ENCODE assay signal across 19 mouse cellular contexts in genomic region chr6:106565316-106565715, GRCm38 (mm10).
DNase-seq lines count a peak whose midpoint lies in the region; ATAC-seq and TF ChIP-seq lines count a peak whose summit lies in the region.
"Had no signal": no experiment of that assay in that cellular context is flagged by ENCODE, and none has a peak within 500 bp of the region (broad histone marks: within the 10 kb centered on the region; RNA-seq: fewer than 3 reads in every experiment).

No protein-coding gene starts in this region.

- WGBS in hindbrain, embryonic 13.5 days: 77% methylated on average over 7 of the region's 7 CpGs
- WGBS in hindbrain, postnatal 0 days: 75% methylated on average over 7 of the region's 7 CpGs

- no peak for ATAC-seq in hindbrain, embryonic 13.5 days (ENCODE audit: low FRiP score)
- ATAC-seq in hindbrain, postnatal 0 days: no peak
- ATAC-seq: activated CD4-positive, CD25-positive, alpha-beta regulatory T cell, adult 4 months; intestine, embryonic 16.5 days had no signal

- no peaks in the 10 kb centered on the region for H3K27me3 ChIP-seq in hindbrain, embryonic 13.5 days
- no peaks in the 10 kb centered on the region for H3K27me3 ChIP-seq in hindbrain, postnatal 0 days (ENCODE audit: insufficient read depth, low read length)
- H3K27me3 ChIP-seq: limb, embryonic 13.5 days had no signal

- peaks cover 14% of the 10 kb centered on the region for H3K4me1 ChIP-seq in hindbrain, embryonic 13.5 days (replicated peaks)
- H3K4me1 ChIP-seq in hindbrain, postnatal 0 days (ENCODE audit: insufficient read depth, low read length): no peaks in the 10 kb centered on the region
- H3K4me1 ChIP-seq: embryonic facial prominence, embryonic 10.5 days; limb, embryonic 13.5 days had no signal

- no peak overlapping the region for H3K9ac ChIP-seq in hindbrain, embryonic 13.5 days
- H3K9ac ChIP-seq in hindbrain, postnatal 0 days (replicated peaks; ENCODE audit: low read length): no peak overlapping the region
- H3K9ac ChIP-seq: limb, embryonic 13.5 days; liver, embryonic 14.5 days had no signal

- no peak for DNase-seq in hindbrain, postnatal 0 days (ENCODE audit: low spot score)
- peak; percentile 44 for DNase-seq in gastrocnemius, adult 2 months
- DNase-seq in gastrocnemius, postnatal 36 days: peak; percentile 5 to 16
- DNase-seq in lung, postnatal 25 days (ENCODE audit: low spot score): peak; percentile 5
- no peak for DNase-seq in ovary, postnatal 36 days (ENCODE audit: low spot score)
- DNase-seq in adrenal gland, adult 18-20 months (ENCODE audit: low spot score in 2 of 2): no peak
- DNase-seq: adrenal gland, postnatal 36 days; B cell, adult 2 months; cerebellum, adult 2 months; kidney, postnatal 14 days; right cerebral cortex, postnatal 25 days; thymus, postnatal 36 days had no signal

- H3K36me3 ChIP-seq in hindbrain, embryonic 13.5 days: no peaks in the 10 kb centered on the region
- H3K36me3 ChIP-seq in hindbrain, postnatal 0 days (ENCODE audit: insufficient read depth, low read length): no peaks in the 10 kb centered on the region
- H3K36me3 ChIP-seq: embryonic facial prominence, embryonic 10.5 days; limb, embryonic 13.5 days had no signal

- peak overlapping the region; percentile 60; the same call in 1 of the 2 replicates for H3K27ac ChIP-seq in hindbrain, embryonic 13.5 days
- H3K27ac ChIP-seq in hindbrain, postnatal 0 days: no peak overlapping the region
- H3K27ac ChIP-seq in gastrocnemius, adult 2 months: peak overlapping the region; percentile 54
- H3K27ac ChIP-seq: embryonic facial prominence, embryonic 10.5 days; left cerebral cortex, adult 2 months; limb, embryonic 13.5 days; liver, embryonic 14.5 days had no signal

- intact Hi-C loops in gastrocnemius, adult 2 months (cut with DNase I): no loop called here
- intact Hi-C loops in gastrocnemius, postnatal 36 days (cut with DNase I): no loop called here

- H3K4me3 ChIP-seq in hindbrain, embryonic 13.5 days: no peak overlapping the region
- no peak overlapping the region for H3K4me3 ChIP-seq in hindbrain, postnatal 0 days (ENCODE audit: low read length)
- no peak overlapping the region for H3K4me3 ChIP-seq in gastrocnemius, adult 2 months
- H3K4me3 ChIP-seq: embryonic facial prominence, embryonic 10.5 days; left cerebral cortex, adult 2 months; limb, embryonic 13.5 days had no signal

- no peak for TF ChIP-seq CTCF in hindbrain, postnatal 0 days (IDR thresholded peaks at IDR 0.05; ENCODE audit: low read depth)
- no peak for TF ChIP-seq CTCF in gastrocnemius, adult 2 months (IDR thresholded peaks at IDR 0.05)

- no peaks in the 10 kb centered on the region for H3K9me3 ChIP-seq in hindbrain, embryonic 13.5 days
- no peaks in the 10 kb centered on the region for H3K9me3 ChIP-seq in hindbrain, postnatal 0 days (ENCODE audit: low read length)
- H3K9me3 ChIP-seq: embryonic facial prominence, embryonic 10.5 days; limb, embryonic 13.5 days had no signal

- H3K4me2 ChIP-seq in hindbrain, embryonic 13.5 days: no peak overlapping the region
- no peak overlapping the region for H3K4me2 ChIP-seq in hindbrain, postnatal 0 days (ENCODE audit: low read depth, low read length)
- H3K4me2 ChIP-seq: limb, embryonic 13.5 days had no signal

Comparison
In these comparisons a context has a peak if more than half of its experiments do, and no peak if none do; other contexts are left out.
1. DNase-seq: peak in gastrocnemius, adult 2 months (single experiment), gastrocnemius, postnatal 36 days (2 of 2) and lung, postnatal 25 days (single experiment); none in hindbrain, postnatal 0 days (single experiment), ovary, postnatal 36 days (single experiment) and adrenal gland, adult 18-20 months (0 of 2).